Mouse (Mus musculus): ENCODE measurements at regions not wholly inside any gene's neighbourhood (a gene's known extent, or its start where the extent isn't known, plus 50 kb on each side); places are given as distances from the start of the nearest gene placed in this dataset.

- Histone ChIP-seq H3K4me2 (ENCODE audit: low read length) (no peak overlapping the region), H3K9ac (ENCODE audit: low read length) (no peak overlapping the region), H3K36me3 (ENCODE audit: control insufficient read depth, insufficient read depth, low read length) (no peaks in the 10 kb centered on the region), H3K27ac (ENCODE audit: low read depth, low read length) (no peak overlapping the region), H3K9me3 (replicated peaks; ENCODE audit: control insufficient read depth, low read length) (no peaks in the 10 kb centered on the region), H3K27me3 (replicated peaks; ENCODE audit: control insufficient read depth, insufficient read depth, low read length) (no peaks in the 10 kb centered on the region), H3K4me1 (ENCODE audit: control insufficient read depth, insufficient read depth, low read length) (peaks cover 13% of the 10 kb centered on the region; the same call in 1 of the 2 replicates), H3K4me3 (ENCODE audit: low read depth, low read length) (no peak overlapping the region)
- ATAC-seq (no peak), DNase-seq (ENCODE audit: low spot score) (no peak)
- 71% methylated on average over 6 of the region's 6 CpGs for WGBS
Observed at GRCm38 (mm10) chr1:77254276-77254675, 260.6 kb downstream of the Epha4 start.

DNA sequence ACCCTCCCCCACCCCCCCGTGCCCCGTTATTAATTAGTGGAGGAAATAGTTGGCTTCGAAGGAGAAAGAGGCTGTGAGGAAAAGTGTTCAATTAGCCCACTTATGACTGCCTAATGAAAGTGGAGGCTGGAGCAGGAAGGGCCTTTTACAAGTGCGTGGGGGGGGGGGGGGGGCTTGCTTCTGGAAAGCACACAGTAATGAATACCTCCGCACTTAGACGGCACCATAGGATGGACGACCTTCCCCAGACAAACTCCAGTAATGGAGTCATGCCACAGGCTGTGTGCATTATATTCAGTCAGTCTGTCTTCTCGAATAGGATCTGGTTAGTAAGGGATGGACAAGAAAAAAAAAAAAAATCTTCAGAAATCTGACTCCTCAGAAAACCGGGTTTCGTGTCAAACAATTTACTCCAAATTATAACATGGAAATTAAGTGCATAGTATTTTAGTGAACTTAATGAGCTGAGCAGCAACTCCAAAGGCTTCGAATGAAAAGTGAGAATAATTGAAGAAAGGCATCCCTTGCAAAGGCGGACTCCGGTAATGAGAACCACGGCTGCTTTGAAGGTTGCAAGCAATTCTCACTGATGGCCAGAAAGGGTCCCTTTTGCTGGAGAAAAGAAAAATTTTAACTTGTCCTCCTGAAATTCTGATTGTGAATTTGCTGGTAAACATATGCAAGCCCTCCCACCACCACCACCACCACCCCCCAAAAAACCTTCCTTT lies 258.6 kb downstream of the Epha4 start:
- Histone ChIP-seq H3K4me2 (ENCODE audit: low read length) (no peak overlapping the region), H3K4me3 (ENCODE audit: low read depth, low read length) (no peak overlapping the region), H3K27me3 (replicated peaks; ENCODE audit: control insufficient read depth, insufficient read depth, low read length) (no peaks in the 10 kb centered on the region), H3K4me1 (ENCODE audit: control insufficient read depth, insufficient read depth, low read length) (peaks cover 18% of the 10 kb centered on the region; the same call in 1 of the 2 replicates), H3K36me3 (ENCODE audit: control insufficient read depth, insufficient read depth, low read length) (no peaks in the 10 kb centered on the region), H3K27ac (ENCODE audit: low read depth, low read length) (no peak overlapping the region), H3K9me3 (replicated peaks; ENCODE audit: control insufficient read depth, low read length) (no peaks in the 10 kb centered on the region), H3K9ac (ENCODE audit: low read length) (no peak overlapping the region)
- no peak for ATAC-seq
- WGBS: 3% methylated on average over 14 of the region's 14 CpGs
- DNase-seq (ENCODE audit: low spot score): peak; percentile 48

DNA sequence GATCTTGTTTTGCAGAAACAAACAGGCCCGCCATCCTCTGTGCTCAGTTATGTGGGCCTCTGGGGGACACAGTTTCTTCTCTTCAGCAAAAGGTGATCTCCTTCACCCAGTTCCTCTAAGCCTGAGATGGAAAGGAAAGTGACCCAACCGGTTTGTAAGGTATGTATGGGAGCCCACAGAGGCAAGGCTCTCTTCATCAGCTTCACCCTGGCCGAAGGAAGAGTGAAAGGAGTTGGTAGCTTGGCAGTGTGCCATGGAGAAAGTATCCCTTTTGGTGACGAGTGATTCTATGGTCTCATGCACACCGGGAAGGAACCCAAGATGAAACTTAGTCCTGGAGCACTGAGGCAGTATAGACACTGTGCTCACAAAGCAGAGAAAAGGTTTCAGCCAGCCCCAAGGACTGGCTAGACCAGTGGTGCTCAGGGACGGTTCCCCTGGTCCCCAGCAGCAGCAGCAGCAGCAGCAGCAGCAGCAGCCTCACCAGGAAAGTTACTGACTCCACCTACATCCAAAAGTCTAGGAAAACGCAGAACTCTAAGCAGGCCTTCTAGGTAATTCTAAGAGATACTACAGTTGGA lies 256.1 kb downstream of the Epha4 start:
- H3K27me3 ChIP-seq (replicated peaks; ENCODE audit: control insufficient read depth, insufficient read depth, low read length): no peaks in the 10 kb centered on the region
- H3K9ac ChIP-seq (ENCODE audit: low read length): no peak overlapping the region
- 28% methylated on average over 7 of the region's 7 CpGs for WGBS
- H3K9me3 ChIP-seq (replicated peaks; ENCODE audit: control insufficient read depth, low read length): no peaks in the 10 kb centered on the region
- H3K4me2 ChIP-seq (ENCODE audit: low read length): no peak overlapping the region
- no peak for ATAC-seq
- H3K27ac ChIP-seq (ENCODE audit: low read depth, low read length): no peak overlapping the region
- H3K36me3 ChIP-seq (ENCODE audit: control insufficient read depth, insufficient read depth, low read length): no peaks in the 10 kb centered on the region
- no peak for DNase-seq (ENCODE audit: low spot score)
- no peak overlapping the region for H3K4me3 ChIP-seq (ENCODE audit: low read depth, low read length)
- H3K4me1 ChIP-seq (ENCODE audit: control insufficient read depth, insufficient read depth, low read length): peaks cover 18% of the 10 kb centered on the region; the same call in 1 of the 2 replicates

- H3K4me1 ChIP-seq (ENCODE audit: control insufficient read depth, insufficient read depth, low read length): peaks cover 18% of the 10 kb centered on the region; the same call in 1 of the 2 replicates
- H3K9me3 ChIP-seq (replicated peaks; ENCODE audit: control insufficient read depth, low read length): no peaks in the 10 kb centered on the region
- no peak overlapping the region for H3K4me3 ChIP-seq (ENCODE audit: low read depth, low read length)
- peak; percentile 47 for DNase-seq (ENCODE audit: low spot score)
- ATAC-seq: 0 out of 2 replicates have a peak, but pooled peaks have one; percentile 32
- no peak overlapping the region; the same call in 1 of the 2 replicates for H3K9ac ChIP-seq (ENCODE audit: low read length)
- no peaks in the 10 kb centered on the region for H3K27me3 ChIP-seq (replicated peaks; ENCODE audit: control insufficient read depth, insufficient read depth, low read length)
- H3K36me3 ChIP-seq (ENCODE audit: control insufficient read depth, insufficient read depth, low read length): no peaks in the 10 kb centered on the region
- no peak overlapping the region for H3K27ac ChIP-seq (ENCODE audit: low read depth, low read length)
- peak overlapping the region; percentile 39 for H3K4me2 ChIP-seq (ENCODE audit: low read length)
- WGBS: 13% methylated on average over 11 of the region's 11 CpGs
Observed at GRCm38 (mm10) chr1:77259789-77260188, 255.1 kb downstream of the Epha4 start.

DNA sequence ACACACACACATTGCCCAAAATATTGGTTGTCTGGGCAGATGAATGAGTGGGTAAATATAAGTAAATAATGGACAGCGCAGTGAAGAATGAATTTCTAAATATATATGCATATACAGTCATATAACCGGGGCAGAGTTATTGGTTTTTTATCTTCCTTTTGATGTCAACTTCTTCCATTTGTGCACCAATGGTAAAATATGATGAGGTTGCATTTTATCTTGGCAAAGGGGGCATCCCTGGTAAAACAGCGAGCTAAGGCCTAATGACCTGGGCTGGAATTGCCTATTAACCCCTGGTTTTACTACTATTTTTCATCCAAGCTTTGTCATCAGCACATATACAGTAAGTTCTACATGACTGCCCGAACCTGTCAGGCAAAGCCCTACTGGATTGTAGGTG lies 253.2 kb downstream of the Epha4 start:
- DNase-seq (ENCODE audit: low spot score) (no peak), ATAC-seq (no peak)
- Histone ChIP-seq H3K9me3 (replicated peaks; ENCODE audit: control insufficient read depth, low read length) (no peaks in the 10 kb centered on the region), H3K27me3 (replicated peaks; ENCODE audit: control insufficient read depth, insufficient read depth, low read length) (no peaks in the 10 kb centered on the region), H3K4me3 (ENCODE audit: low read depth, low read length) (no peak overlapping the region), H3K4me1 (ENCODE audit: control insufficient read depth, insufficient read depth, low read length) (peaks cover 14% of the 10 kb centered on the region; the same call in 1 of the 2 replicates), H3K36me3 (ENCODE audit: control insufficient read depth, insufficient read depth, low read length) (no peaks in the 10 kb centered on the region), H3K9ac (ENCODE audit: low read length) (no peak overlapping the region), H3K4me2 (ENCODE audit: low read length) (no peak overlapping the region), H3K27ac (ENCODE audit: low read depth, low read length) (no peak overlapping the region)
- WGBS: 90% methylated on average over 4 of the region's 4 CpGs

GRCm38 (mm10) chr1:77265677-77266076 lies 249.2 kb downstream of the Epha4 start:
- Histone ChIP-seq H3K4me3 (ENCODE audit: low read depth, low read length) (no peak overlapping the region), H3K36me3 (ENCODE audit: control insufficient read depth, insufficient read depth, low read length) (no peaks in the 10 kb centered on the region), H3K27ac (ENCODE audit: low read depth, low read length) (no peak overlapping the region), H3K9me3 (replicated peaks; ENCODE audit: control insufficient read depth, low read length) (no peaks in the 10 kb centered on the region), H3K27me3 (replicated peaks; ENCODE audit: control insufficient read depth, insufficient read depth, low read length) (no peaks in the 10 kb centered on the region), H3K4me2 (ENCODE audit: low read length) (no peak overlapping the region), H3K9ac (ENCODE audit: low read length) (no peak overlapping the region), H3K4me1 (ENCODE audit: control insufficient read depth, insufficient read depth, low read length) (no peaks in the 10 kb centered on the region)
- ATAC-seq: no peak
- 60% methylated on average over 8 of the region's 8 CpGs for WGBS
- DNase-seq (ENCODE audit: low spot score): no peak

GRCm38 (mm10) chr1:77267311-77268003 lies 247.4 kb downstream of the Epha4 start:
- no peaks in the 10 kb centered on the region for H3K4me1 ChIP-seq (ENCODE audit: control insufficient read depth, insufficient read depth, low read length)
- 85% methylated on average over 4 of the region's 4 CpGs for WGBS
- H3K27me3 ChIP-seq (replicated peaks; ENCODE audit: control insufficient read depth, insufficient read depth, low read length): no peaks in the 10 kb centered on the region
- no peak overlapping the region for H3K4me2 ChIP-seq (ENCODE audit: low read length)
- no peak for ATAC-seq
- no peak for DNase-seq (ENCODE audit: low spot score)
- H3K9me3 ChIP-seq (replicated peaks; ENCODE audit: control insufficient read depth, low read length): no peaks in the 10 kb centered on the region
- H3K36me3 ChIP-seq (ENCODE audit: control insufficient read depth, insufficient read depth, low read length): no peaks in the 10 kb centered on the region
- H3K9ac ChIP-seq (ENCODE audit: low read length): no peak overlapping the region
- H3K27ac ChIP-seq (ENCODE audit: low read depth, low read length): no peak overlapping the region
- no peak overlapping the region for H3K4me3 ChIP-seq (ENCODE audit: low read depth, low read length)

DNA sequence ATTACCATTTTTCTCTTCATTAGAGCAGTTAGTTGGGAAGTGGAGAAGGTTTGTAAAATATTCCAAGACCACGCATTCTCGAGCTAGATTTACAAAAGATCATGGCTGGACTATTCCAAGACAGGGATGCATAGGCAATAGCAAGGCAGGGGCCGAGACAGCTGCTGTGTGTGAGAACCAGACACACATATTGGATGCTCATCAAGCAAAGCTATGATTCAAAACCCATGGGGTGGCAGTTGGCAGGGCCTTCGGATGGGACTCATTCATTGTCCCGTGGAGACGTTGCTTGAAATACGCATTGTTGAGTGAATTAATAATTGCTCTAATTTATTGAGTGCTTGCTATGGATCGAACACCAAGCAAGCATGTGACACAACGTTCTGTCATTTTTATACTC lies 239.6 kb downstream of the Epha4 start:
- Histone ChIP-seq H3K4me1 (ENCODE audit: control insufficient read depth, insufficient read depth, low read length) (peaks cover 5% of the 10 kb centered on the region), H3K4me2 (ENCODE audit: low read length) (no peak overlapping the region), H3K9me3 (replicated peaks; ENCODE audit: control insufficient read depth, low read length) (no peaks in the 10 kb centered on the region), H3K9ac (ENCODE audit: low read length) (no peak overlapping the region), H3K4me3 (ENCODE audit: low read depth, low read length) (no peak overlapping the region), H3K27ac (ENCODE audit: low read depth, low read length) (no peak overlapping the region), H3K27me3 (replicated peaks; ENCODE audit: control insufficient read depth, insufficient read depth, low read length) (no peaks in the 10 kb centered on the region), H3K36me3 (ENCODE audit: control insufficient read depth, insufficient read depth, low read length) (no peaks in the 10 kb centered on the region)
- DNase-seq (ENCODE audit: low spot score) (peak; percentile 46), ATAC-seq (peak; percentile 42; the same call in 1 of the 2 replicates)
- WGBS: 24% methylated on average over 9 of the region's 9 CpGs

GRCm38 (mm10) chr1:77279566-77279965 lies 235.3 kb downstream of the Epha4 start:
- ATAC-seq (no peak), DNase-seq (ENCODE audit: low spot score) (no peak)
- Histone ChIP-seq H3K9me3 (replicated peaks; ENCODE audit: control insufficient read depth, low read length) (no peaks in the 10 kb centered on the region), H3K4me3 (ENCODE audit: low read depth, low read length) (no peak overlapping the region), H3K27me3 (replicated peaks; ENCODE audit: control insufficient read depth, insufficient read depth, low read length) (no peaks in the 10 kb centered on the region), H3K4me2 (ENCODE audit: low read length) (no peak overlapping the region), H3K36me3 (ENCODE audit: control insufficient read depth, insufficient read depth, low read length) (no peaks in the 10 kb centered on the region), H3K9ac (ENCODE audit: low read length) (no peak overlapping the region), H3K27ac (ENCODE audit: low read depth, low read length) (no peak overlapping the region), H3K4me1 (ENCODE audit: control insufficient read depth, insufficient read depth, low read length) (peaks cover 5% of the 10 kb centered on the region)
- WGBS: 64% methylated on average over 7 of the region's 7 CpGs
